Mouse (Mus musculus) mature B cell (primary cell): ENCODE measurements around the gene Hid1.

Experiments used
- in situ Hi-C: fragments of 300-500 bp; cut with MboI; formaldehyde crosslinking; loops from 2 replicates; pipeline ENCODE4 v1.14.3; 2019

Hid1 gene

GRCm38 (mm10) chr11:115337350-115337749, 30.2 kb downstream of the Hid1 start:
- in situ Hi-C loops, result no loop called here

DNA sequence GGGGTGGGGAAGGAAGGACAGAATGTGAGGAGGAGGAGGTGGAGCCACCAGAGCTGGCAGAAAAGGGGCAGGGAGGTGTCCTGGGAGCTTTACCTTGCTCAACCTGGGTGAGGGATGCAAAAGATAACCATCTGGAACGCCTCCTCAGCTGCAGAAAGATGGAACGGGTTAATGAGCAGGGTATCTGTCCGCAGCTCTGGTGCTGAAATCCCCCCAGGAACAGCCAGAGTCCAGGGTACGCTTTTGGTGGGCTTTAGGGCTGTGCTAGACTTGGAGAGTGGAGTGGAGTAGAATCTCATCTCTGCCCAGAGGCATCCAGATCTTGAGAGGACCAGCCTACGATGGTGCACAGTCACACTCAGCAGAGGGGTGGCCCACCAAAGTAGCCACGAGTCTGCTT, 31.4 kb downstream of the Hid1 start:
- in situ Hi-C loops, result no loop called here

DNA sequence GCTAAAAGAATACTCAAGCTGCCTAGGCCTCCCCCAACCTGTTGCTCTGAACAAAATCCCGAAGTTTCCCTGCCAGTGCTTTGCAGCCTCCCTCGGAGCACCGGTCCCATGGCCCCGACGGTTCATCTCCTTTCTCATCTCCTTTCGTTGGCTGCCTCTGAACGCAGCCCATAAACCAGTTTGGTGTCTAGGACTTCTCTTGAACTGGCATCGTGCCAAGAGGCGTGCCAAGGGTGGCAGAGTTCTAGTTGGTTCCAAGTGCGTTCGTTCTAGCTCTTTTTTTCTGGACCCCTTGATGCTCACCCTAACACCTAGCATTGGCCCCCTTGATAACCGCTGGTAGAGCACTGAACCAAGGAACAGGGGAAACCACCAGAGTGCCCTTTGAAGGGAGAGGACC, 32.3 kb downstream of the Hid1 start:
- in situ Hi-C loops, result no loop called here

DNA sequence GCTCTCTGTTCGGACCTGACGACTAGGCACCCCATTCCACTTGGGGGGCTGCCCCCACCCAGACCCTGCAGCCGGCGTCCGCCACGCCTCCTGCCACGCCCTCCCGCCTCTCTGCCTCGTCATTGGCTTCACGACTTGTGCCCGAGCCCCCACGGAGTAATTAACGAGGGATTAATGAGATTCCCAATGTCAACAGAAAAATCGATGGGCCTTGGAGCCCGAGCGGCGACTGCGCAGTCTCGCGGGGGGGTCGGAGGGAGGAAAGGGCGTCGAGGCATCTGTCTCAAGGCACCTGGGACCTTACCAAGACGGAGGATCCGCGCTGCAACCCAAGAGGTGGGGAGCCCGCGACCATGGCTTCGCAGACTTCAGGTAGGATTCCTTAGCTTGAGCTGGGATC, 33.0 kb downstream of the Hid1 start, which contains the start of gene Otop3:
Gene Otop3 (plus strand): TSS at position 201 of the 400 bp plus-strand sequence.
- in situ Hi-C loops, result no loop called here

DNA sequence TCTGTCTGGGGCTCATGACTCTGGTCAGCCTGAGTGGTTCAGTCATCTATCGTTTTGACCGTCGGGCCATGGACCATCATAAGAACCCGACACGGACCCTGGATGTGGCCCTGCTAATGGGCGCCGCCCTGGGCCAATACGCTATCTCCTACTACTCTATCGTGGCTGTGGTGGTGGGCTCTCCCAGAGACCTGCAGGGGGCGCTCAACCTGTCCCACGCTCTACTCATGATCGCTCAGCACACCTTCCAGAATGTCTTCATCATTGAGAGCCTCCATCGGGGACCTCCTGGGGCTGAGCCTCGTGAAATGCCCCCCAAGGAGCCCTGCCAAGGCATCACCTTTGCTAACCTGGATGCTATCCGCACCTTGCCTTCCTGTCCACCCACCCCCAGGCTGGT, 38.2 kb downstream of the Hid1 start:
- in situ Hi-C loops, result no loop called here

DNA sequence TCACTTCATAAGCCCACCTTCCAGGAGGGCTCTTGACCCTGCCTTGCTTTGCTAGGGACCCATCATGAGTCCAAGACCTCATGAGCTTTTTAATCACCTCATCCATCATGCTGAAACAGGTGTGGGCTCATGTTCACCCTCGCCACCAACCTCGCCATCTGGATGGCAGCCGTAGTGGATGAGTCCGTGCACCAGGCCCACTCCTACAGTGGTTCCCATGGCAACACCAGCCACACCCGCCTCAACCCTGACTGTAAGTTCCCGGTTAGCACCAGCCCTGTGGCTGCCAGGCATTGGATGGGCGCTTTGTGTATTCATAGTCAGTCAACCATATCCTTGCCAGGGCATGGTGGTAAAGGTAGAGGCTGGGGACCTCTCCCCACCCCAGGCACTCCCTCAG, 40.8 kb downstream of the Hid1 start:
- in situ Hi-C loops, result no loop called here

DNA sequence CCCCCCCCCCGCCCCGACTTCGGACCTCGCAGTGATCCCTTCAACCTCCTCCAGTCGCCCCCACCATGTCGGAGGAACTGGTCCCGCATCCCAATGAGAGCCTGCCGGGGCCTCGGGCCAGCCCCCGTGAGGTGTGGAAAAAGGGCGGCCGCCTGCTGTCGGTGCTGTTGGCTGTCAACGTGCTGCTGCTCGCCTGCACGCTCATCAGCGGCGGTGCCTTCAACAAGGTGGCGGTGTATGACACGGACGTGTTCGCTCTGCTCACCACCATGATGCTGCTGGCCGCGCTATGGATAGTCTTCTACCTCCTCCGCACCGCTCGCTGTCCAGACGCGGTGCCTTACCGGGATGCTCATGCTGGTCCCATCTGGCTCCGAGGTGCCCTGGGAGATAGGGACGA, 44.2 kb downstream of the Hid1 start:
- in situ Hi-C loops, result no loop called here

DNA sequence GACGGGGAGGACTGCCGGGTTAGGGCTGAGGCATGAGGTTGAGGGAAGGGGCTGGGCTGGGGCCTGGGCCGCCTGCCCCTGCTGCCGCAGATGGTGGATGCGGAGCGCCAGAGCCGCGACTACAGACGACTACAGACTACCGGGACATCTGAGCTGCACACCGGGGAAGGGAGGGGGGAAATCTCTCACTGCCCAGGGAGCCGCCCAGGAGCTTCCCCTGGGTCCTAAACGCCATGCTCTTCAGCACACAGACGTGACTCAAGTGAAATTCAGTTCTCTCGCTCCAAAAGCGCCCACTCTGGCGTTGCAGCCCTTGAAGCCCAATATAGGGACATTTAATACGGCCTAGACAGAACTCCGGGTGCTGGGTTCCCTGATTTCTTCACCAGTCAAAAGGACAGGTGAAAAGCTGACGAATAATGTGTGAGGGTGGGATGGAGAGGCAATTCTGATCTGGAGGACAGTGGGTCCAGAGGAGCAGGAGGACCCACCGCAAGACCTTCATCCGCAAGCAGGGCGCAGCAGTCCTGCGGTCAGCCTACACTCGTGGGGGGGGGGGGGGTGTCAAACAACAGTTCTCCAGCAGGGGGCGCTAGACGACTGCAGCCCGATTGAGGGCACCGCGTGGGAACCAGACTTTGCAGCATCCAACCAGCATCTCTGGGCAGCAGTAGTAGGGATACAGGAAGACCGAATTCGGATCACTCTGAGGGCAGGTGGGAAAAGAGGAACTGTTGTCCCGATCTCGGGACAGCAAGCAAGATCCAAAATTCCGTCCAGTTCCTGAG, 45.5 kb downstream of the Hid1 start, which contains the start of gene Ush1g:
Gene Ush1g (minus strand): TSS at position 136 of the 788 bp plus-strand sequence.
- in situ Hi-C loops, result no loop called here

GRCm38 (mm10) chr11:115319704-115320383, 47.7 kb downstream of the Hid1 start:
- in situ Hi-C loops, result no loop called here

DNA sequence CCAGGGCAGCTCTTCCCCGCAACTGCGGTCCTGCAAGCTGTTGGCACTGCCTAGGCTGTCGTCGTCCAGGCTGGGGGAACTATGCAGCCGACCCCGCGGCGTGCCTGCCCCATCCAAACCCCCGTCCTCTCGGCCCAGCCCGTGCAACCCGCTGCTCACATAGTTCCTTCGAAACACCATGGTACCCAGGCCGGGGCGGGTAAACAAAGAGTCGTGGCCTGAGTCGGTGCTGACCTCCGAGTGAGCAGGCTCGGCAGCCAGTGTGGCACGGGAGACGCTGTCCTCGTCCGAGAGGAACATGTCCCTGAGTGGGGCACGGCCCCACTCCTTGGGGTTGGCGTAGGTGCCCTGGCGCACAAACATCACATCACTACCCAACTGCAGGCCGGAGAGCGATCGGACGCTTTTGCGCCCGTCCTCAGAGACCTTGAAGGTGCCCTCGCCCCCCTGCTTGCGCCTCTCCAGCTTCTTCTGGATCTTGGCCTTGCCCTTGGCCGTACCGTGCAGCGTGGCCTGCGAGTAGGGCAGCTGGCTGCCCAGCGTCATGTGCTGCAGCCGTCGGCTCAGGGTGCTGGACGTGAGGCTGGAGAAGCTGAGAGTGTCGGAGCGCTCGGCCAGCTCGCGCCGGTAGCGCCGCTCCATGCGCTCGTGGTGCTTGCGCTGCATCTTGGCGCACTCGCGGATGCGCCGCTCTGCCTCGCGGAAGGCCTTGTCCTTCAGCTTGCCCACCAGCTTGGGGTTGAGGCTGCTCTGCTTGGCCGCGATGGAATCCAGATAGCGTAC, 49.1 kb downstream of the Hid1 start:
- in situ Hi-C loops, result no loop called here

DNA sequence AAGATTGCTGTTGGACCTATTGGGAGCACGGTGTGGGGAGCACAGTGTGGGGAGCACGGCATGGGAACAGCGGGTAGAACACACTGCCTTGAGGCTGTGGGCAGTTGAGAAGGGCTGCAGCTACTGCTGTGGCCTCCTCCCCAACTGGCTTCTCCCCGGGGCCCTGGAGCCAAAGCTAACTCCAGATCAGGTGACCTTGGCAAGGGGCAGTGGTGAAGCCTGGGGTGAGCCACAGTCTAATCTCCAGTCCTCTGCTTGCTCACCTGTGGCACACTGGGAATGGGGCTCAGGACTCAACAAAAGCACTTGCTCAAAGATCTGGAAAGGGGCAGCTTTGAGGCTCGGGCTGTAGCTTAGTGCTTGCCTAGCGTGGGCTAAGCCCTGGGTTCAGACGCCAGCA, 50.4 kb downstream of the Hid1 start:
- in situ Hi-C loops, result no loop called here

- in situ Hi-C loops, result no loop called here
Observed at GRCm38 (mm10) chr11:115314249-115314648, 53.3 kb downstream of the Hid1 start.

GRCm38 (mm10) chr11:115308781-115309180, 58.8 kb downstream of the Hid1 start:
- in situ Hi-C loops, result no loop called here

DNA sequence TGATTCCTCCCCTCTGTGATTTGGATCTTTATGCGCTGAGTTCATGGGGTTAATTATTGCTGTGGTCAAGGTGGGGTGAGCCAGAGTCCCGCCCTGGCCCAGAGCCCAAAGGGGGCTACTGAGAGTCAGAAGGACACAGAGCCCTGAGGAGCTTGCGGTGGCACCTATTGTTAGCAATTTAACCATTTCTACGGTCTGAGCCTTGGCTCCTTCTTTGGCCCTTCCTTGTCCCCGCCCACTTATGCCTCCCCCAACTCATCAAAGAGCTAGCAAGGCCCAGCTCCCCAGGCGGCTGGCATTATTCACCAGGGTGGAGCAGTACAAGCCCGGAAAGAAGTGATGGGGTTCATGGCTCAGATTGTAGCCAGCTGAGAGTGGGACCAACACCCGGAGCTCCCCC, 60.7 kb downstream of the Hid1 start, which contains the start of gene Otop2:
Gene Otop2 (plus strand): TSS at position 301 of the 400 bp plus-strand sequence.
- in situ Hi-C loops, result no loop called here

DNA sequence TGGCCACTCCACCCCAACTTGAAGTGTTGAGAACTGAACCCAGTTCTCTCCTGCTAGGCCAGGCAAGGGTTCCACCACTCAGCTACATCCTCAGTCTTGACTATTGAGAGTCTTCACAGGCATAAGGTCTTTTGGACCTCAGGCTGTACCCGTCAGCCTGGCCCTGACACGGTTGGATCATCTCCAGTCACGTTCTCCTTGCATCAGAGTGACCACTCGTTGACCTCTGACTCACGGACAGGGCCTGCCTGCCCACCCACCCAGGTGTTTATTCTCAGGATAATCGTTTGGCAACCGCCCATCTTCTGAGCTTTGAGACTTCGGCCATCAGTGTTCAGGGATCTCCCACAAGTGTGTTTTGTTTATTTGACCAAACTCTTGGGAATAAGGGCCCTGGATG, 64.4 kb downstream of the Hid1 start:
- in situ Hi-C loops, result no loop called here

- in situ Hi-C loops, result no loop called here
Observed at GRCm38 (mm10) chr11:115301351-115301750, 66.2 kb downstream of the Hid1 start.

DNA sequence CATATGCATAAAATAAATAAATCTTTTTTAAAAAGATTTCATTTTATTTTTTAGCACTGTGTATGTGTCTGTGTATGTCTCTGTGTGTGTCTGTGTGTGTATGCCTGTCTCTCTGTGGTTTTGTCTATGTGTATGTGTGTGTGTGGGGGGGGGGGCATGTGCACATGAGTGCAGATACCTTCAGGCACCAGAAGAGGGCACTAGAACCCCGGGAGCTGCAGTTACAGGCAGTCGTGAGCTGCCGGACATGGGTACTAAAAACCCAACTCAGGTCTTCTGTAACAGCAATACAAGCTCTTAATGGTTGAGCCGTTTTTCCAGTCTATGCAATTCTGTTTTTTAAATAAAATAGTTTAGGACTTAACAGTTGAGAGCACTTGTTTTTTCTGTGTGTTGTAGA, 66.8 kb downstream of the Hid1 start:
- in situ Hi-C loops, result no loop called here

DNA sequence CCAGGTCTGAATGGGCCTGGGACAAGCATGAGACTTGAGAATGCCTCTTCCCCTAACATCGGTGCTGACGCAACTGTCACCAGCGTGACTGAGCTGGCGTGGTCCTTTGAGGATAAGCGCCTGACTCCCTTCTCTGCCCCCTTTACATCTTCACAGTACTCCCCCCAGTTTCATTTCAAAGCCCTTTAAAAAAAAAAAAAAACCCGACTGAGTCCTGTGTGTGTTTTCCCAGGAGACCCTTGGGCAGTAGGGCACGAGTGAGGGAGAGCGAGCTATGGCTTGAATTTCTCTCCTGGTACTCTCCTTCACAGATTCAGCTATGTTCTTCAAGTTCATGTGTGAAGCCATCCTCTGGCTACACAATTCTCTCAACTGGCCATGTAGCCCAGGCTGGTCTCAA, 69.4 kb downstream of the Hid1 start:
- in situ Hi-C loops, result no loop called here
